Mouse (Mus musculus): Measurements from ENCODE around the gene Fam3c. TPM values are rescaled to one million over a fixed set of nuclear protein-coding genes. Genes with fewer than 3 reads are reported as not detected.

Gene Fam3c
- polyA plus RNA-seq, 1 experiment from 2014 or later: 89.4 TPM

DNA sequence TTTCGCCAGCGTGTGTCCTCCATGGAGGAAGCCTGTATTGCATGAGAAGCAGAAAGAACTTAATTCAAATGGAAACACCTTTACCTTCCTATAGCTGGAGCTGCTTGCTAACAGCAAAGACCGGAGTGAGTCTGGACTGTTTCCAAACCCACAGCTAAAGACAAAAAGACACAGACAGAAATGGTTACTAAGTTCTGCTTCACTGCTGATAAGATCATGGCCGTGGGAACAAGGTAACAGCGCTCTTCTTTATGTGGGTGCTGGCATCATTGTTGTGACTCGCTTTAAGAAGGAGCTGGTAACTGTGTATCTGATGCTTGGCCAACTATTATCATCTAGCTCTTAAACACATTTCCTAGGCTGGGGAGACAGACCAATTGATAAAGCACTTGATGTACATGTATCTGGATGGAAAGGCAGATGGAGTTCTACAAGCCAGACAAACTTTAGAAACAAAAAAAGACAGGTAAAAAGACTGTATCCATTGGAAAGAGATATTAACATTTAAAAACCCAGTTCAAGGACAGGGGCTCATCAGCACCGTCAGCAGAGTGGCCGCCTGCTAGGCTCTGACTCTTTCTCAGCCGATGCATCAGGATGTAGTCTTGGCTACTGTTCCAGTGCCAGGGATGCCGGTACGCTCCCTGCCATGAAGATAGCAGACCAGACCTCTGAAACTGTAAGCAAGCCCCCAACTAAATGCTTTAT is 6.4 kb downstream of the Fam3c start:
- Histone ChIP-seq H3K4me3 (no peak overlapping the region), H3K36me3 (no peaks in the 10 kb centered on the region), H3K4me2 (no peak overlapping the region), H3K9ac (no peak overlapping the region), H3K27ac (replicated peaks) (no peak overlapping the region), H3K27me3 (no peaks in the 10 kb centered on the region), H3K4me1 (replicated peaks) (peaks cover 6% of the 10 kb centered on the region), H3K9me3 (no peaks in the 10 kb centered on the region)
- ATAC-seq (ENCODE audit: low FRiP score, low read depth): no peak
- 92% methylated on average over 11 of the region's 11 CpGs for WGBS

DNA sequence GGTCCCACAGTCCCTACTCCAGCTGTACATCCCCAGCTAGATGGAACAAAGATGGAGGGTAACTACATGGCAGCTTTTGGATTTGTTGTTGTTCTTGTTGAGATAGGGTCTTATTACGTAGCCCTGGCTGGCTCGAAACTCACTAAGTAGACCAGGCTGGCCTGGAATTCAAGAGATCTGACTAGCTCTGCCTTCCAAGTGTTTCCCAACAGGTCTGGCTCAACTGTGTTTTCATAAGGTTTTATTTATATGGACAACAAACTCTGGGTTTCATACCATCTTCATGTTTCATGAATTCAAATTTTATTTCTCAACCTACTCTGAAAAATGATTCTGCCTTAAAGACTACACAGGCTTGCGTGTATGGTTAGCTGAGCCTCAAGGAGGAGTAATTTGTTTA is 7.1 kb downstream of the Fam3c start:
- no peak overlapping the region for H3K9ac ChIP-seq
- H3K4me1 ChIP-seq (replicated peaks): peaks cover 2% of the 10 kb centered on the region; the same call in 1 of the 2 replicates
- no peaks in the 10 kb centered on the region for H3K9me3 ChIP-seq
- 99% methylated on average over 3 of the region's 3 CpGs for WGBS
- no peaks in the 10 kb centered on the region for H3K36me3 ChIP-seq
- no peak overlapping the region for H3K4me2 ChIP-seq
- H3K27me3 ChIP-seq: no peaks in the 10 kb centered on the region
- no peak overlapping the region for H3K27ac ChIP-seq (replicated peaks)
- no peak overlapping the region for H3K4me3 ChIP-seq
- ATAC-seq (ENCODE audit: low FRiP score, low read depth): no peak

DNA sequence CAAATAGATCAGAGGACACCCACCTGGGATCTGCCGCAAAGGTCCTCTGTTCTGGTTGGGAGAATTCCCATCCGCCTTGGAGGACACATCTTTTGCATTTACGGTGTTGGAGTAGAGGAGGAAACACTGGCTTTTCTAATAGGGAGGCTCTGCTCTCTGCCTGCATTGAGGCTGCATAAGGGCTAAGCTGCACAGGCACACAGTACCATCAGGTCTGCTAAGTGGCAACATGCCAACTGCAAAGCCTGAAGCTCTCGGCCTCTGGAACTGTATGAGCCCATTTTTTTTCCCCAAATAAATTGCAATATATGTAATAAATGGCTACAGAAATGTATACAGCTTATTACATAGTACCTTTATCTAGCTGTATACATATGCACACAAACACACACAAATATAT is 7.9 kb downstream of the Fam3c start:
- no peak overlapping the region for H3K27ac ChIP-seq (replicated peaks)
- 0 out of 2 replicates have a peak, but pooled peaks have one; percentile 29 for ATAC-seq (ENCODE audit: low FRiP score, low read depth)
- H3K27me3 ChIP-seq: no peaks in the 10 kb centered on the region
- H3K9me3 ChIP-seq: no peaks in the 10 kb centered on the region
- H3K9ac ChIP-seq: no peak overlapping the region
- H3K36me3 ChIP-seq: no peaks in the 10 kb centered on the region
- H3K4me1 ChIP-seq (replicated peaks): no peaks in the 10 kb centered on the region
- 80% methylated on average over 4 of the region's 4 CpGs for WGBS
- no peak overlapping the region for H3K4me3 ChIP-seq
- no peak overlapping the region for H3K4me2 ChIP-seq

DNA sequence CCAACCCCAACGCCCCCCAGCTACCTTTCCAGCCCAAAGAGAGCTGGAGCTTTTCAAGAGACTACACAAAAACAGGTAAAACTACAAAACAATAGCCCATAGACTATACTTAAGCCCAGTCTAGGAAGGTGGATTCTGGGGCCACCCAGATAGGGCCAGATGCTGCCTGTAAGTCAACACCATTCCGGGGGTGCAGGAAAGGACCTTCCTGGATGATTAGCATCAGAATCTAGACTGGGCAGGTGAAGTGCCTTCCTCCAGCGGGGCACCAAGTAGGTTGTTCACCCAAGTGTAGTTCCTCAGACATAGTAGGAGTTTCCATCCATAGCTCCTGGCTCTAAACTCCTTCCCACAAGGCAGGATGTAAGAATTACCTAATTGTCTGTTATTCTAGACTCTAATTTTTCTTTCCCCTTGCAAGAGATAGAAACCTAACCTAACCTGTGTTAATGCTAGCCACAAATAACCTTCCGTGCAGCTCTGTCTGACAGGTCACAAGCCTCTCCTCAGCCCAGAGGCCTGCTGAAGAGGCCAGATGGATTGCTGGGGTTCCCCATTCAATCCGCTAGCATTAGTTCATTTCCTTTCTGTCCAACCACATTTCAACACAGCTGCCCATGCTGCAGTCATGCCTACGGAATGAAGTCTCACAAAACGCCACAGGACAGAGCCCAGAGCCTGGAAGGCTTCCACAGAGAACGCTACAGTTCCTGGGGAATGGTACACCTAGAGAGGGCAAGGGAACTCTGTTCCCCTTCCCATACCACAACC is 8.7 kb downstream of the Fam3c start:
- Histone ChIP-seq H3K36me3 (no peaks in the 10 kb centered on the region), H3K9me3 (no peaks in the 10 kb centered on the region), H3K4me1 (replicated peaks) (no peaks in the 10 kb centered on the region), H3K27me3 (no peaks in the 10 kb centered on the region), H3K27ac (replicated peaks) (no peak overlapping the region), H3K9ac (no peak overlapping the region), H3K4me3 (no peak overlapping the region), H3K4me2 (no peak overlapping the region)
- ATAC-seq (ENCODE audit: low FRiP score, low read depth): no peak
- 82% methylated on average over 8 of the region's 8 CpGs for WGBS

DNA sequence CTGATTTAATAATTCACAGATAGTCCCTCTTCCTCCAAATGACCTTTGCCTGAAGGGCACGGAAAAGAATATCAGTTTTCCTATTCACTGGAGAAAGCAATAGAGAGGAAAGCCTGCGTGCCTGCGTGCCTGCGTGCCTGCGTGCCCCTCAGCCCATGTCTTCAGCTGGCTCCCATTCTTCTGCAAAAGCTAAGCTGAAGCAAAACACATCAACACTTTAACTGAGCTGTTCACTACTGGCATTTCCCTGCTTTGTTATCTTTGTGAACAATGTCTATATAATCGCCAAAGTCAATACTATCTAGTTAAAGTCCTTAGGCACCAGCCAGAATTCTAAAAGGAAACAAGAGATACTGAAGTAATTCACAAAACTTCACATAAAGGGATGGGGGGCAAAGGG is 11.6 kb downstream of the Fam3c start:
- 60% methylated on average over 6 of the region's 6 CpGs for WGBS
- Histone ChIP-seq H3K36me3 (0 out of 2 replicates have a peak, but pooled peaks cover 3% of the 10 kb centered on the region), H3K4me2 (no peak overlapping the region), H3K9me3 (no peaks in the 10 kb centered on the region), H3K27ac (replicated peaks) (no peak overlapping the region), H3K27me3 (no peaks in the 10 kb centered on the region), H3K4me1 (replicated peaks) (no peaks in the 10 kb centered on the region), H3K4me3 (no peak overlapping the region), H3K9ac (no peak overlapping the region)
- ATAC-seq (ENCODE audit: low FRiP score, low read depth): no peak

DNA sequence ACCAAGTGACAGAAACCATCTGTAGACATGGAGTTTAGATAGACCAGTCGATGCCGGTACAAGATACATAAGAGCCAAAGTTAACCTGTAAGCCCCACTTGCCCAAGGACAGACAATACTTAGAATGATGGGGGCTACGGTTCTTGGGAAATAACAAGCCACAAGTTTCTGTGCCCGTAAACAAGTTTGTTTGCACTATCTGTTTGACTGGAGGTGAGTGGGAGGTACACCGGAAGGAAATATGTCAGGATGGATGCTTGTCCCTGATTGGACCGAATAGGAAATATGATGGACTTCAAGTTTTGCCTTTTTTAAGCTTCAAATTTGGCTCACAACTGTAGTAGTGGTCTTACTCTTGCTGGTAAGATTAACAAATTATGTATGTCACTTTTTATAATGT is 12.3 kb downstream of the Fam3c start:
- H3K27ac ChIP-seq (replicated peaks): no peak overlapping the region
- no peaks in the 10 kb centered on the region for H3K9me3 ChIP-seq
- no peak for ATAC-seq (ENCODE audit: low FRiP score, low read depth)
- no peak overlapping the region for H3K9ac ChIP-seq
- no peak overlapping the region for H3K4me3 ChIP-seq
- H3K27me3 ChIP-seq: no peaks in the 10 kb centered on the region
- no peaks in the 10 kb centered on the region for H3K4me1 ChIP-seq (replicated peaks)
- peaks cover 6% of the 10 kb centered on the region; the same call in 1 of the 2 replicates for H3K36me3 ChIP-seq
- H3K4me2 ChIP-seq: no peak overlapping the region
- 97% methylated on average over 6 of the region's 6 CpGs for WGBS

DNA sequence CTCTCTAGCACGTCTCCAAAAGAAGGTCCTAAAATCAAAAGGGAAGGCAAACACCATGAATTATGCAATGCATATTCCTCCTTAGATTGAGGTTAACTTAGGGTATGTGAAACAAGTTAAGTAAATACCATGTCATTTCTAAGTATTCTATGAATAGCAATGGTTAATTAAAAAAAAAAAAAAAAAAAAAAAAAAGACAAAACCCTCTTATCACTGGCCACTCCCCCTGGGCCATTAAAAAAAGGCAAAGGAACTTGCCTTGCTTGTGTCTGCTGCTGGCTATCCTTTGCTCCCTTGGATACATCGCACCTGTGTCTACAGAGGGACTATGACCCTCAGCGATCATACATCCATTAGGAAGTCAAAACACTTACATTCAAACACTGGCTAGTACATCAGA is 12.8 kb downstream of the Fam3c start:
- Histone ChIP-seq H3K4me1 (replicated peaks) (no peaks in the 10 kb centered on the region), H3K36me3 (peaks cover 7% of the 10 kb centered on the region; the same call in 1 of the 2 replicates), H3K27me3 (no peaks in the 10 kb centered on the region), H3K27ac (replicated peaks) (no peak overlapping the region), H3K9me3 (no peaks in the 10 kb centered on the region), H3K9ac (no peak overlapping the region), H3K4me2 (no peak overlapping the region), H3K4me3 (no peak overlapping the region)
- WGBS: 89% methylated on average over 3 of the region's 3 CpGs
- ATAC-seq (ENCODE audit: low FRiP score, low read depth): no peak

DNA sequence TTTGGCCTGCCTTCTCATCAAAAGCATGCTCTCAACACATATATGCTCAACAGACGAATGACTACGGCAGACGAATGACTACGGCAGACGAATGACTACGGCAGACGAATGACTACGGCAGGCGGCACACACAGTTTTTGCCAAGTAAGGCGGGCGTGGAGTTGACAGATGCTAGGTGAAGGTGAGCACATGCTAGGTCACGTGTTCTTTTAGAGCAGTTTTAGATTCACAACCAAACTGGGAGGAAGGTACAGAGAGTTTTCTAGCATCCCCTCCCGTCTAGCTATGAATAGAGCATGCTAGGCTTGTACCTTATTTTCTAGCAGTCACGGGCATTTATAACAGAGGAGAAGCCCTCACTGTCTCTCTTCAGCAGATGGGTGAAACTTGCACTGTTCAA is 15.3 kb downstream of the Fam3c start:
- Histone ChIP-seq H3K27me3 (no peaks in the 10 kb centered on the region), H3K36me3 (peaks cover 14% of the 10 kb centered on the region; the same call in 1 of the 2 replicates), H3K4me2 (no peak overlapping the region), H3K4me3 (no peak overlapping the region), H3K4me1 (replicated peaks) (no peaks in the 10 kb centered on the region), H3K27ac (replicated peaks) (no peak overlapping the region), H3K9ac (no peak overlapping the region), H3K9me3 (no peaks in the 10 kb centered on the region)
- ATAC-seq (ENCODE audit: low FRiP score, low read depth): no peak
- 95% methylated on average over 14 of the region's 14 CpGs for WGBS

DNA sequence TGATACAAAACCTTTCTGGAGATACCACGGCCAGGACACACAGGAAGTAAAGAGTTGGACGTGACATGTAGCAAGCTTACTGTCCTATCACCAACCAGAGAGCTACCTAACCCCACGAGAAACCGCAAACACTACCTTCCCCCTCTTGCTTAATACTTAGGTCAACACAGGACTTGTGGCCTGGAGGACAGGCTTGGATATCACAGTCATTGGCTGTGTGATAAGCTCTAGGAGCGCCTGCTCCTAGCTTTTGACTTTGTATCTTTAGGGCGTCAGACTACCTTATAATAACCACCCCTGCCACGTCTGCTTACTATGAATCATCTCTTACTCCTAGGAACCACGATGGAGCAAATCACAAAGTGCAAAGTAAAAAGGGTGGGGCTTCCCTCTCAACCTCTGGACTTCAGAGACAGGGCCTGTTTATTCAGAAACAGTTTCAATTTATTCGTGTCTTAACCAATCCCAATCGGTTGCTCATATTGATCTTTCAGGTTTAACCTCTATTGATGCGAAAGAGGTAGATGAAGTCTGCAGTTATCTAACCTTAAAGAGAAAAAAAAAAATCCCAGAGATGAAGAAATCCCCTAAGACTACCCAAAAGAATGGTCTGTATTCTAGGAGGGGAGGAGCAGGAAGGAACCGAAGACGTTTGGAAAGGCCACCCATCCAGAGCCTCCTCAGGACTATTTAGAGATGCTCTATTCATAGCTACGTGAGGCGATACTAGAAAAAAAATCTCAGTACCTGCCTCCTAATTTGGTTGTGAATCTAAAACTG is 16.1 kb downstream of the Fam3c start:
- H3K36me3 ChIP-seq: peaks cover 14% of the 10 kb centered on the region; the same call in 1 of the 2 replicates
- H3K9me3 ChIP-seq: no peaks in the 10 kb centered on the region
- no peaks in the 10 kb centered on the region for H3K27me3 ChIP-seq
- no peak overlapping the region for H3K4me3 ChIP-seq
- H3K27ac ChIP-seq (replicated peaks): no peak overlapping the region
- H3K4me2 ChIP-seq: no peak overlapping the region
- H3K9ac ChIP-seq: no peak overlapping the region
- ATAC-seq (ENCODE audit: low FRiP score, low read depth): no peak
- WGBS: 93% methylated on average over 15 of the region's 15 CpGs
- no peaks in the 10 kb centered on the region for H3K4me1 ChIP-seq (replicated peaks)

DNA sequence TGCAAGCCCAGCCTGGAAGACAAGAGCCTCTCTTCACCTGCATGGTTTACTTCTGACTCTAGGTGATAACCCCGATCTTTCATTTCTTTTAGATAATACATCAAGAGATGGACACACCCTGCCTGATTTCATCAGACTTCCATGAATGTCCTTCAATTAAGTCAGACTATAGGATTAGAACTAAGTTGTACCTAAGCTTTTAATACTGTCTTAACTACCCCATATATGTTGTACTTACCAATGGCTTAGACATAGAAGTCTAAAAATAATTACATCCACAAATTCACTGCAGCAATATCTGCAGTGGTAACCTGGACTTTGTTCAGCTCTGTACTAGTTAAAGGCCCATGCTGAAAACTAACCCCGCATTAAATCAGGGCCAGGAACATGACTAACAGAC is 23.5 kb downstream of the Fam3c start:
- no peak for ATAC-seq (ENCODE audit: low FRiP score, low read depth)
- H3K4me1 ChIP-seq (replicated peaks): no peaks in the 10 kb centered on the region
- WGBS: 95% methylated on average over 2 of the region's 2 CpGs

DNA sequence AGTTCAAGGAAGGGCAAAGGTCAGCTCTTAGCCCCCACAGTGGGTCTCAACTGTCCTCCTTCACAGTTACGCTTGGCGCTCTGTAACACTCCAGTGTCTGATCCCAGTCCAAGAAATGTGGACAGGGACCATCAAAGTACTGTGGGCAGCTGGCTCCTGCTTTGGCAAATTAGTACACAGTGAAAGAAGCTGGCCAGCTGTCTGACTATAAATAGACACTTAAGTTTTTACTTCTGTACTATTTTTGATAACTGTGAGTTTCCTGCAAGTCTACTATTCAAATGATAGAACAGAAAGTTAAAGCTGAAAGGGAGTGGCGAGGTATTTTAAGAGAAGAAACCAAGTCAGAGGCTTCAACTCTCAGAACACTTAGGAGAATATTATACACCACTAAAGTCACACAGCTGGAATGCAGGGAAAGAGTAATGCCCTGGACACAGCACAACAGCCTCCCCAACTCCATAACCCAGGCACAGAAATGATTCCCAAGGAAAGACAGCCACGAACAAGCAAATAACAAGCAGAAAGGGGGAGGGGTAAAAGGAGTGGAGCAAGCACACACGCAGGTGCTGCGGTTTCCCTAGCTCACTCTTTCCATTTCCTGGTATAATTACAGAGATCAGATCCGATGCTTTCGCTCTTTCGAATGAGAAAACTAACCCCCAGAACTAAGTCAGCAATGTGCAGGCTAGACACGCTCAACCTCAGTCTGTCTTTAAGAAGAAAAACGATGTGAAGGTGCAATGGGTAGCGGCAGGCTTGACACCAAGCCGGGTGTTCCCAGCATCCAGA is 25.7 kb downstream of the Fam3c start:
- Histone ChIP-seq H3K27me3 (no peaks in the 10 kb centered on the region), H3K4me2 (no peak overlapping the region), H3K4me3 (no peak overlapping the region), H3K36me3 (no peaks in the 10 kb centered on the region), H3K27ac (replicated peaks) (no peak overlapping the region), H3K9me3 (no peaks in the 10 kb centered on the region), H3K9ac (no peak overlapping the region), H3K4me1 (replicated peaks) (no peaks in the 10 kb centered on the region)
- ATAC-seq (ENCODE audit: low FRiP score, low read depth): no peak
- 86% methylated on average over 13 of the region's 13 CpGs for WGBS

More for the DNA sequence above, 23.5 kb downstream of the Fam3c start:
- H3K27ac ChIP-seq (replicated peaks): no peak overlapping the region
- H3K27me3 ChIP-seq: no peaks in the 10 kb centered on the region
- H3K9me3 ChIP-seq: no peaks in the 10 kb centered on the region
- 0 out of 2 replicates have a peak, but pooled peaks cover under 1% of the 10 kb centered on the region for H3K36me3 ChIP-seq
- H3K9ac ChIP-seq: no peak overlapping the region
- H3K4me3 ChIP-seq: no peak overlapping the region
- no peak overlapping the region for H3K4me2 ChIP-seq

Measured in hindbrain, embryonic 15.5 days (tissue).